Mouse (Mus musculus) stomach, embryonic 16.5 days (tissue): ENCODE measurements around the gene Ppp1r12c. TPM values are rescaled to one million over a fixed set of nuclear protein-coding genes. Genes with fewer than 3 reads are reported as not detected.

ENCODE experiments used
- microRNA-seq: library from miRNA; unstranded; fragments of <30 nt; microRNA quantifications from one replicate; pipeline ENCODE4, GENCODE M21; 2016
- polyA plus RNA-seq: library from polyadenylated mRNA; unstranded; fragments of >200 nt; fragmentation: Nextera tagmentation; extraction: Ambion mirVana; gene quantifications from 2 replicates; pipeline ENCODE4 v1.2.1, GENCODE M21; 2015

Gene Ppp1r12c
- polyA plus RNA-seq, 1 experiment from 2014 or later = 22.3 TPM

Small RNA genes within 50 kb of the gene (microRNA-seq; reads per million reads assigned to microRNA genes)
- not detected for gene Gm24605

Other genes starting within 250 kb of the Ppp1r12c start
- not detected in 2 replicates for gene Ncr1, start 164.0 kb downstream of the Ppp1r12c start, polyA plus RNA-seq
- 0.10 and 0.32 TPM in 2 replicates for gene Gp6, start 103.9 kb downstream of the Ppp1r12c start, polyA plus RNA-seq
- 28.1 and 32.8 TPM in 2 replicates for gene Rdh13, start 56.0 kb downstream of the Ppp1r12c start, polyA plus RNA-seq
- 12.1 and 15.0 TPM in 2 replicates for gene Eps8l1, start 41.0 kb downstream of the Ppp1r12c start, polyA plus RNA-seq
- 26.7 and 111 TPM in 2 replicates for gene Tnnt1, start 14.7 kb upstream of the Ppp1r12c start, polyA plus RNA-seq
- gene Tnni3, start 22.5 kb upstream of the Ppp1r12c start, polyA plus RNA-seq = 5.1 and 7.4 TPM in 2 replicates
- 2.2 TPM in 2 replicates for gene Dnaaf3, start 30.8 kb upstream of the Ppp1r12c start, polyA plus RNA-seq
- 8.5 TPM in 2 replicates for gene Syt5, start 45.9 kb upstream of the Ppp1r12c start, polyA plus RNA-seq
- gene Ptprh, start 102.4 kb upstream of the Ppp1r12c start, polyA plus RNA-seq = 0.92 and 1.0 TPM in 2 replicates
- 2.3 and 3.4 TPM in 2 replicates for gene Tmem86b, start 129.7 kb upstream of the Ppp1r12c start, polyA plus RNA-seq
- 2.8 and 3.8 TPM in 2 replicates for gene Ppp6r1, start 157.3 kb upstream of the Ppp1r12c start, polyA plus RNA-seq
- gene Hspbp1, start 183.4 kb upstream of the Ppp1r12c start, polyA plus RNA-seq = 77.2 and 88.0 TPM in 2 replicates
- 0.86 and 0.88 TPM in 2 replicates for gene Brsk1, start 188.9 kb upstream of the Ppp1r12c start, polyA plus RNA-seq
- gene Tmem150b, start 223.6 kb upstream of the Ppp1r12c start, polyA plus RNA-seq = 0.76 and 0.90 TPM in 2 replicates
- gene Kmt5c, start 238.4 kb upstream of the Ppp1r12c start, polyA plus RNA-seq = 59.6 and 64.3 TPM in 2 replicates